Mouse (Mus musculus) spleen, adult 12 weeks (tissue): Measurements from ENCODE around the gene Tmcc3.

Source experiments
- DNase-seq: peaks from one replicate; pipeline ENCODE4 v3.0.0; 2022; ENCODE audit warnings: low spot score

Gene Tmcc3

DNA sequence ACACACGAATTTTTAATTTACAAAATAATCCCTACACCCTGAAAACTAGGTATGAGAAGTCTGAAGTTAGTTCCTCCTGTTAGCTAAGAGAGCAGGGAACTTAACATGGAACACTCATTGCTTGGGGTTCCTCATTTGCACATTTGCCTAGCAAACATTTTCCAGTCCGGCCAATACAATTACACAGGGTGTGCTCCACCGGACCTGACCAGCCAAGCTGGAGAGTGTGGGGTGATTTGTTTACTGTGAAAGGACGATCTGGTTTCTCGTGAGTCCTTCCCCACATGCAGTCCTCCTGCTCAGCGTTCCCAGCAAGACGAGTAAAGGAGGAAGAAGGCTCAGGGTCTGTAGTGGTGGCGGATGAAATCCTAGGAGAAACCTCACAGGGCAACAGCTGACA lies 159.7 kb downstream of the Tmcc3 start:
- DNase-seq, result no peak

DNA sequence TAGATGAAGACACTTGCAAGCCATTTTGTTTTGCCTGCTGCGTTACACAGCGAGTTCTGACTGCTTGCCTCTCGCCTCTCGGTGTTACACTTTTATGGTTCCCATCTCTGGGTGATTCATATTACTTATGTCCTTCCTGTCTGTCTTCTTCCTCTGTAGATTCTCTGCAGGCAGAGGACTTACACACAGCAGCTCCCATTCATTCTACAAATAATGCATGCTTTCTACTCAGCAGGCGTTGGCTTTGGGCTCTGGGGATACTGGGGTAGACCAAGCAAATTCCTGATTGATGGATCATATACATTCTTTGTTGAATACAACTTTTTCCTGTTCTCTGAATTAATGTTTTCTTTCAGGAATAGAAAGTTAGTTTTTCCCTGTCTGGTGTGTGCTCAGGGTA lies 161.8 kb downstream of the Tmcc3 start:
- no peak for DNase-seq

- no peak for DNase-seq
These were observed 162.4 kb downstream of the Tmcc3 start for GRCm38 (mm10) chr10:94474185-94474584.

GRCm38 (mm10) chr10:94477366-94478225 lies 165.8 kb downstream of the Tmcc3 start:
- DNase-seq, result no peak

DNA sequence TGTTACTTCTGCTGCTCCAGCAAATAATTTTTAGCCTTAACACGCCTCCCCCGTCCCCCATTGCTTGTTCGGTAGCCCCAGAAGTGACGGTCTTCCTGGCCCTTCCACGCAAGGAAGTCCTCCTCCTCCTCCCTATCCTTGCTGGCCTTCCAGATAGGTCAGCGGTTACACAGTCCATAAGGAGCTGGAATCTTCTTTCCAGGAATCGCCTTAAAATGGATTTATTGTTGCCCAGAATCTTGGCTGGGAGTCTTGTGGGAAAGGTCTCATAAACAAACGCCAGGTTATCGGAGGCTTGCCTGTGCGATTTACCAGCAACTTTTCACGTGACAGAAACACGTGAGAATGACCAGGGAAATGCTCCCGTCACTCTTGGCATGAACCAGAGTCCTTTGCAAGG lies 167.9 kb downstream of the Tmcc3 start:
- no peak for DNase-seq

DNA sequence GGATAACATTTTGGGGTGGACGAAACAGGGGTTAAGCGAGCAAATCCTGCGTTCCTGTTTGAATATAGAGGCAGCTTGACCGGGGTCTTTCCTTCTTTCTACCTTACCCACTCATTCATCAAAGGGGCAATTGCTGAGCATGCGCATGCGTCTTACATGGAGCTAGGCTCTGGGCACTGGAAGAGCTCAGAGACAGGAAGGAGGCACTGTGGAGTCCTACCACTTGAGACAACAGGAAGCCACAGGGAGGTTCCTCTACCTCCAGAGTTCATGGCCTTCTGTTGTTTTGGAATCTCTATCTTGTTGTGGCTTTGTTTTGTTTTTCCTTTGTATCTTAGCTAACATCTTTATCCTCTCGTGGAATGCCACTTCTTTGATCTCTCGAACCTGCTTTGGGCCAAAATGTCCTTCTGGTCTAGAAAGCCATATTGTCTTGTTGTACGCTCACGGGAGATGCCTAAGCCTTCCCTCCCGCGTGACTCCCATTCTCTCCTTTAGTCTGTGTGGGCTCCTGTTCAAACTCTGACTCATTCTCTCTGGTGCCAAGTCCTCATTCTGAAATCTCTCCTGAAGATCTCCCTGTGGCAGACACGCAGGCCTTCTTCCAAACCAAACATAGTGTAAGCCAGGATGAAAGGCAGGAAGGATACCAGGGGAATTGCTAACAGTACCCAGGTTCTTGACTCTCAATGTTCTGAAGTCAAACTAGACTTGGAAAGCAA lies 168.8 kb downstream of the Tmcc3 start:
- DNase-seq, result no peak

DNA sequence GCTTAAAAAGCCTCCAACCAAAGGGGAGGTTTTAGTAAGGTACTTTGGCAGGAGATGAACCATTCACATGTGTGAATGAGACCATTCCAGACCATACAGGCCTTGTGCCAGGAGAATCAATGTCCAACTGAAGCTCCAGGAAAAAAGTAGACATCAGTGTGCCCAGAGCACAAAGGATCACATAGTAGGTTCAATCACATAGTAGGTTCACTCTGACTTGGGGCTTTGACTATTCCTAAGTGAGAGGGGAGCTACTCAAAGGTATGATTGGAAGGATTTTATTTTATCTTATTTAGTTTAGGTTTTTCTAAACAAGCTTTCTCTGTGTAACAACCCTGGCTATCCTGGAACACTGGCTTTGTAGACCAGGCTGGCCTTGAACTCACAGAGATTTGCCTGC lies 169.9 kb downstream of the Tmcc3 start:
- DNase-seq, result no peak

DNA sequence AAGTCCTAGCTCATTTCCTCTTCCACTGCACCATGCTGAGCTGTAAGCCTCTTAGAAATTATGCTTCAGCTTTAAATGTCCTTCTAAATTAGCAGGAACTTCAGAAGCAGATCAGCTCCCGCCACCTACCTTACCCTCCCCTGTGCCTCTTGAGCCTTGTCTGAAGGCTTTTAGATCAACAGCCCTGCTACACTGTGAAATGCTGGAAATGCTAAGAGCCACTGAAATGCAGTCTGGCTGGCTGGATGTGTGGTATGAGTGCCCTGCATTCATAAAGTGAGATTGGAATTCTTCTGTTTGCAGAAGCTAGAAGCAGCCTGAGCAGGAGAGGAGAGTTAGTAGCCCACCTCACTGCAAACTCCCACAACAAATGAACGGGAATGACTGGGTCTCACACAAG lies 174.4 kb downstream of the Tmcc3 start:
- DNase-seq, result no peak

- DNase-seq, result no peak
These were observed 177.8 kb downstream of the Tmcc3 start for GRCm38 (mm10) chr10:94489509-94489908.

DNA sequence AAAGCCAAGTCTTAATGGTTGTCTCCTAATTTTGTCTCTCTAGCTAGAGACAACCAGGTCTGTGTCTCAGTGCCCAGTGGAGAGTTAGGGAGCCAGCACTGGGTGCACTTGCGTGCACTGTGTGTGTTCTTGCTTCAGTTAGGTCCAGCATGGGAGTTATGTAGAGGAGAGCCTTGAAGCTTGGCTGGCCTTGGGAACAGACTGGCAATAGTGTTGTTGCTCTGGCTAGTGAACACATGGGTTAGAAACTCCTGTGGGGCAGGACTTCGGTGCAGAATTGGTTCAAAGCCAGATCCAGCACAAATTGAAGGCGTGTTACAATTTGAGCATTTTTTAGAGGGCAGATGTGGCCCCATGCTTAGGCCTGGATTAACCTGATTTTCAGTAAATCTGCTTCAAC lies 179.3 kb downstream of the Tmcc3 start:
- no peak for DNase-seq

- no peak for DNase-seq
These were observed 182.7 kb downstream of the Tmcc3 start for GRCm38 (mm10) chr10:94494403-94494846.

DNA sequence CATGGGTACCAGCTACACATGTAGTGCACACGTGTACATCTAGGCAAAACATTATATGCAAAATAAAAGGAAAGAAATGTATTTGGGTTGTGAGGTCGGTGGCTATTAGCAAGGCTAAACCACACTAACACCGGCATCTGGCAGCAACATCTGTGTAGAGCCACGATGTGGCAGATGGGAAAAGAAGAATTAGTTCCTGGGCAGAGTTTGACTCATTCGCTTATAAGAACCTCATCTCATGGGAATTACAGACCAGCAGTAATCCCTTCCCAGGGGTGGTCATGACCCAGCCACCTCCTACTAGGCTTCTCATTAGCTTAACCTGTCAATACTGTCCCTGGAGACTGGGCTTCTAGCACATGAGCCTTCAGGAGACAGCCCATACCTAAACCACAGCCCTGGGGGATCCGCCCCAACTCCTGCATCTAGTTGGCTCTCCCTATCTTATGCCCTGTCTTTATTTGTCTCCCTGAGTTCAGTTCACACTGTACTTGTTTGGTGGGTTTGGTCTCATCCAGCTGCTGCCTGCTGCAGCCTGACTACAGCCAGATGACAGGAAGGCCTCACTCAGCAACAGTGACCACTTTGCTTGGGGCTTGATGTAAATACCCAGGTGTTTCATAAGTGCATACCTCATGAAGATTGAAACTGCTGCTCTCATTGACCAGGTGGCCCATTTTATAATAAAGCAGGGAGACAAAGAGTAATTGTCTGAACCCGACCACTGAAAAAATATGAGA lies 183.9 kb downstream of the Tmcc3 start:
- no peak for DNase-seq

DNA sequence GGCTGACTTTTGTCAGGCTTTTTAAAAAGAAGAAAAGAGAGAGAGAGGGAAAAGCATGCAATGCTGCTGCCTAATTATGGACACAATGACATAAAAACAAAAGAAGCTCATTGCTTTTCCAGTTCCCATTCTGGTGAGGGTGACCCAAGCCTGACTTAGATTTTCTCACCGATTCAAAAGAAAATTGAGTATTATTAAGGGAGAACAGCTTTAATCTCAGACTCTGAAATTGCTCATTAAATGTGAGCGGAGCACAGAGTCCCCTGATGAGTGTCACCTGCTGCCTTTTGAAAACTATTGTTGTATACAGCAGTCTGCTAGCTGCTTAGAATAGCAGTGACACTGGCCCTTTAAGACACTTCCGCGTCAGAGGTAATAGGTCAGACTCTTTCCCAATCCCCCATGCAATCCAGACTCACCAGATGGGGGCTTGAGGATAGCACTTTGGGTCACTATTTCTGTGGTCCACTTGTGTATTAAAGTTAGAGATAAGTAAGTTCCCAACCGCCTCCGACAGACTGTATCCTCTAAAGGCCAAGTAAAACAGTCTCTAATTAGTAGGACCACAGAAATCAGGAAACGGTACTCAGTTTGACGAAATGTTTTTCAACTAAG lies 185.2 kb downstream of the Tmcc3 start:
- DNase-seq, result no peak

DNA sequence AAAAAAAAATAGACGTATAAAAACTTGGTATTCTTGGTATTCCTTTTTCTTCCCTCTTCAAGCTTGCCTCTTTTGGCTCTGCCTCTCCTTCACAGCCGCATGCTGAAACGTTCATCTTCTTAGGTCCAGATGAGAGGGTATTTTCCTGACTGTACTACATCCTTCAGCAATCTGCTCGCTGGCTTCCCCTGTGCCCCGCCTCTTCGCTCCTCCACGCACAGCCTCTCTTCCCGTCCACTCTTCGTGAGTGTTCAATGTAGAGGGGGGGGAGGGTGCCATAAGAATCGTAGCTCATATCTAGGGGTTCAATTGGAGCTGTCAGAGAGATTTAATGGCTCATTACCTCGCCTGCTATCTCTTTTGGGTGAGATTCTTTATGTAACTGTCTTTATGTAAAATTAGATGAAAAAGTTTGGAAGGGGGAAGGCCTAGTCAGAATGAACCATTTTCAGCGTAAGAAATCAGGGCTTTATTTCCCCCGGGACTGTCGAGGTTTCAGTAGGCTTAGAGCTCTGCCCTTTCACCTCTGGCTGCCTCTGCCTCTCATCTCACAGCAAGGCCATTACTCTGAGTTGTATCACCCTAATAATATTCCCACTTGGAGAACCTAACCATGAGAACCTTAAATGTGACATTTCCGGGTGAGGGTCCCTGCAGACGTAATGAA lies 188.6 kb downstream of the Tmcc3 start:
- no peak for DNase-seq

DNA sequence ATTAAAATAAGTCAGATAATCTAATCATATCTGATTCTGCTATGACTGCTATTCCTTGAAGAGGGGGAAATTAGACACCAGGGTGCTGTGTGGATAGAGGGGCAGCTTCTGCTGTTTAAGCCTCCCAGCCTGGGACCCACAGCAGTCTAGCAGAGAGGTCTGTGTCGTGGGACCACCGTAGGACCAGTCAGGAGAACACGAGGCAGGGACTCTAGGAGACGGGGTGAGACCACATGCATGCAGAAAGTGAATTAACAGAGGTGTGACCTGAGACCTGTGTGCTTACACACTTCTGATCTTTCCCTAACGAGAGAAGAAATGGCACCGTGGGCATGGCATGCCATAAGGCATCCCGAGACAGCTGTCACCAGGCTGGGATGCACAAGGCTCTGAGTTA lies 189.1 kb downstream of the Tmcc3 start:
- no peak for DNase-seq

DNA sequence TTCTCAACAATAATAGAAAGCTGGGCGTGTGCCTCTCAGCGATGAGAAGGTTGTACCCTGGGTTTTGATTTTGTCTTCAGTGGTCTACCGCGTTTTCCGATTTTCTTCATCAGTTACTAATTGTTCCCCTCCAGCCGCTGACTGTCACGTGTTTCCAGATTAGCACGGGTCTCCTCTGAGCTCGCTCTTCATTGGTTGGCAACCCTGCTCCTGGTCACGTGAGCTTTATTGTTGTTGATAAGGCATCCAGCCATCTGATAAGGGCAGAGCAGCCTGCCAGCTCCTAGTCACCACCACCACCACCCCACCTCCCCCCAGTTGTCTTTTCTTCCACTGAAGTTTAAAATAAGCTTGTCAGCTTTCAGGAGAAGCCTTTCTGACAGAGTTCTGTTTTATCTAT lies 190.0 kb downstream of the Tmcc3 start:
- DNase-seq, result no peak

- no peak for DNase-seq
These were observed 193.6 kb downstream of the Tmcc3 start for GRCm38 (mm10) chr10:94505248-94505772.

DNA sequence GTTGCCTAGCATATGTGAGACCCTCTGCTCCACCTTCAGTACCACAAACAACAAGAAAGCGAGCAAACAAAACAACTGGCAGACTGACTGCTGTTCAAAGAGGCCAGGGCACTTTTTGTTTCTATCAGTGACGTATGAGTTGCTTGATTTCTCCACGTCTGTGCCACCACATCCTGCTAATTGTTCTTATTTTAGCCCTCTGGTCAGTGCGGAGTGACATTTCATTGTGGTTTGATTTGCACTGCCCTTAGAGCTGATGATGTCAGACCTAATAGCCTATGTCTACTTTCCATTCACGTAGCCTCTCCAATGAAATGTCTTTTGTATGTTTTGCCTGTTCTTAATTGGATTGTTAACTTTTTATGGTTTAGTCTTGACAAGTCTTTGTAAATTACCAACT lies 197.1 kb downstream of the Tmcc3 start:
- no peak for DNase-seq

DNA sequence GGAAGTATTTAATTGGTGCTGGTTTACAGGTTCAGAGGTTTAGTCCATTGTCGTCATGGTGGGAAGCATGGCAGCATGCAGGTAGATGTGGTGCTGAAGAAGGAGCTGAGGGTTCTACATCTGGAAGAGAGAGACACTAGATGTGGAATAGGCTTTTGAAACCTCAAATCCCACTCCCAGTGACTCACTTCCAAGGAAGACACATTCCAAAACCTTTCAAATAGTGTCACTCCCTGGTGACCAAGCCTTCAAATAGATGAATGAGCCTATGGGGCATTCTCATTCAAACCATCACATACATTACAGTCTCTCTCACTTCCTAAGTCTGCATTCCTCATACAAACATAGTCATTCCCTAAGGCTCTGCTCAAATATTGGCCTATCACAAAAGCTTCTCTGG lies 201.0 kb downstream of the Tmcc3 start:
- no peak for DNase-seq

GRCm38 (mm10) chr10:94514091-94514505 lies 202.3 kb downstream of the Tmcc3 start:
- DNase-seq, result no peak

- DNase-seq, result peak; percentile 17
These were observed 202.9 kb downstream of the Tmcc3 start for GRCm38 (mm10) chr10:94514506-94515178.
